Mouse (Mus musculus): ENCODE results near the gene Pus3. TPM values are rescaled to one million over a fixed set of nuclear protein-coding genes. Genes with fewer than 3 reads are reported as not detected.
"Not testable (repeated sequence)": the region's sequence is repeated elsewhere in the genome, so short reads cannot be mapped to it uniquely, and the experiment has no call there.

Pus3 gene
- polyA plus RNA-seq, 1 experiment from 2014 or later: 16.3 TPM

GRCm38 (mm10) chr9:35607647-35608405, 49.4 kb downstream of the Pus3 start:
- no peak for ATAC-seq (ENCODE audit: low FRiP score)
- no peaks in the 10 kb centered on the region for H3K9me3 ChIP-seq (replicated peaks)
- H3K9ac ChIP-seq: no peak overlapping the region
- 70% methylated on average over 8 of the region's 8 CpGs for WGBS
- no peak overlapping the region for H3K4me2 ChIP-seq (replicated peaks)
- no peak overlapping the region for H3K4me3 ChIP-seq
- H3K27ac ChIP-seq: no peak overlapping the region
- H3K27me3 ChIP-seq: no peaks in the 10 kb centered on the region
- H3K36me3 ChIP-seq: no peaks in the 10 kb centered on the region
- no peaks in the 10 kb centered on the region for H3K4me1 ChIP-seq

GRCm38 (mm10) chr9:35611841-35612240, 53.4 kb downstream of the Pus3 start, which contains the start of gene Pate4:
TSS of gene Pate4 (minus strand) at chr9:35611941.
- Histone ChIP-seq H3K4me2 (replicated peaks) (no peak within 1 kb of the TSS), H3K4me3 (no peak within 1 kb of the TSS), H3K4me1 (no peaks in the 10 kb centered on the region), H3K27me3 (no peaks in the 10 kb centered on the region), H3K9me3 (replicated peaks) (no peaks in the 10 kb centered on the region), H3K27ac (no peak within 1 kb of the TSS), H3K9ac (no peak within 1 kb of the TSS), H3K36me3 (no peaks in the 10 kb centered on the region)
- WGBS: 83% methylated on average over 1 of the region's 1 CpGs
- ATAC-seq (ENCODE audit: low FRiP score): no peak

GRCm38 (mm10) chr9:35614005-35614404, 55.6 kb downstream of the Pus3 start:
- no peak overlapping the region for H3K4me2 ChIP-seq (replicated peaks)
- no peaks in the 10 kb centered on the region for H3K4me1 ChIP-seq
- H3K27me3 ChIP-seq: no peaks in the 10 kb centered on the region
- no peak overlapping the region for H3K4me3 ChIP-seq
- WGBS: 22% methylated on average over 2 of the region's 2 CpGs
- ATAC-seq (ENCODE audit: low FRiP score): no peak
- no peaks in the 10 kb centered on the region for H3K36me3 ChIP-seq
- H3K27ac ChIP-seq: no peak overlapping the region
- no peak overlapping the region for H3K9ac ChIP-seq
- no peaks in the 10 kb centered on the region for H3K9me3 ChIP-seq (replicated peaks)

GRCm38 (mm10) chr9:35616784-35617183, 58.4 kb downstream of the Pus3 start:
- not testable (repeated sequence) for H3K4me3 ChIP-seq; H3K9ac ChIP-seq; H3K4me1 ChIP-seq; H3K27me3 ChIP-seq; ATAC-seq (ENCODE audit: low FRiP score); H3K36me3 ChIP-seq; H3K4me2 ChIP-seq (replicated peaks); H3K27ac ChIP-seq; H3K9me3 ChIP-seq (replicated peaks)
- WGBS: 71% methylated on average over 2 of the region's 2 CpGs

Other genes starting within 250 kb of the Pus3 start
- 15.8 and 21.5 TPM in 2 replicates for gene Cdon, start 137.5 kb upstream of the Pus3 start, polyA plus RNA-seq (2016; fragmentation: Nextera tagmentation; extraction: Ambion mirVana)
- not detected in 2 replicates for gene Gm1113, start 40.3 kb upstream of the Pus3 start, polyA plus RNA-seq (2016; fragmentation: Nextera tagmentation; extraction: Ambion mirVana)
- gene Ddx25, start 67 bp upstream of the Pus3 start, polyA plus RNA-seq (2016; fragmentation: Nextera tagmentation; extraction: Ambion mirVana): 11.5 and 12.6 TPM in 2 replicates
- 2.0 and 2.3 TPM in 2 replicates for gene Pate2, start 11.7 kb downstream of the Pus3 start, polyA plus RNA-seq (2016; fragmentation: Nextera tagmentation; extraction: Ambion mirVana)
- gene Hyls1, start 11.8 kb downstream of the Pus3 start, polyA plus RNA-seq (2016; fragmentation: Nextera tagmentation; extraction: Ambion mirVana): 21.8 and 22.3 TPM in 2 replicates
- gene Pate4, start 53.3 kb downstream of the Pus3 start, polyA plus RNA-seq (2016; fragmentation: Nextera tagmentation; extraction: Ambion mirVana): not detected in 2 replicates
- gene Pate3, start 89.6 kb downstream of the Pus3 start, polyA plus RNA-seq (2016; fragmentation: Nextera tagmentation; extraction: Ambion mirVana): not detected in 2 replicates
- 0.18 TPM in 1 of 2 replicates, not detected in the other for gene Pate1, start 128.8 kb downstream of the Pus3 start, polyA plus RNA-seq (2016; fragmentation: Nextera tagmentation; extraction: Ambion mirVana)
- not detected in 2 replicates for gene Gm17677, start 182.5 kb downstream of the Pus3 start, polyA plus RNA-seq (2016; fragmentation: Nextera tagmentation; extraction: Ambion mirVana)
- gene Gm17727, start 219.5 kb downstream of the Pus3 start, polyA plus RNA-seq (2016; fragmentation: Nextera tagmentation; extraction: Ambion mirVana): not detected in 2 replicates
- not detected in 2 replicates for gene Gm27235, start 231.5 kb downstream of the Pus3 start, polyA plus RNA-seq (2016; fragmentation: Nextera tagmentation; extraction: Ambion mirVana)
- gene D730048I06Rik, start 231.5 kb downstream of the Pus3 start, polyA plus RNA-seq (2016; fragmentation: Nextera tagmentation; extraction: Ambion mirVana): not detected in 2 replicates